Comparison of ENCODE assay signal across 8 mouse cellular contexts in genomic region chrX:7947900-7948492, GRCm38 (mm10). TPM values are rescaled to one million over a fixed set of nuclear protein-coding genes. Genes with fewer than 3 reads are reported as not detected.
DNase-seq lines count a peak whose midpoint lies in the region; ATAC-seq and TF ChIP-seq lines count a peak whose summit lies in the region.

No protein-coding gene starts in this region.

- peak overlapping the region; percentile 47 for H3K4me2 ChIP-seq in kidney, embryonic 14.5 days (replicated peaks; ENCODE audit: low read depth, low read length)
- H3K4me2 ChIP-seq in limb, embryonic 15.5 days = peak overlapping the region; percentile 53

- no peak for TF ChIP-seq POLR2A in bone marrow macrophage, adult 2 months (IDR thresholded peaks at IDR 0.05; ENCODE audit: borderline replicate concordance, low read depth, low read length)
- TF ChIP-seq POLR2A in embryonic fibroblast, embryonic 13.5 days (IDR thresholded peaks at IDR 0.05; ENCODE audit: low read depth, low read length) = peak; percentile 58

- no peak for TF ChIP-seq CTCF in bone marrow macrophage, adult 2 months (IDR thresholded peaks at IDR 0.05; ENCODE audit: low read depth, low read length)
- TF ChIP-seq CTCF in embryonic fibroblast, embryonic 13.5 days (IDR thresholded peaks at IDR 0.05; ENCODE audit: borderline replicate concordance, insufficient read depth, low read length) = no peak

- no peaks in the 10 kb centered on the region for H3K27me3 ChIP-seq in kidney, embryonic 14.5 days (ENCODE audit: control insufficient read depth, insufficient read depth, low read length)
- no peaks in the 10 kb centered on the region for H3K27me3 ChIP-seq in limb, embryonic 15.5 days

- no peaks in the 10 kb centered on the region for H3K36me3 ChIP-seq in kidney, embryonic 14.5 days (ENCODE audit: control insufficient read depth, insufficient read depth, low read length)
- no peaks in the 10 kb centered on the region for H3K36me3 ChIP-seq in limb, embryonic 15.5 days

- peak; percentile 97 for DNase-seq in 416B (ENCODE audit: low read depth)
- peak; percentile 94 to 96 for DNase-seq in heart, adult 9 months (ENCODE audit: low spot score in 2 of 2)
- peak; percentile 80 to 85 for DNase-seq in monocyte, adult 2 months (ENCODE audit: low read depth in 1 of 2, low spot score in 2 of 2)
- DNase-seq in spleen, postnatal 36 days (ENCODE audit: low spot score in 2 of 2) = peak; percentile 86 to 90

- peaks cover 4% of the 10 kb centered on the region for H3K4me1 ChIP-seq in bone marrow macrophage, adult 2 months (ENCODE audit: control insufficient read depth, insufficient read depth, low read length)
- no peaks in the 10 kb centered on the region for H3K4me1 ChIP-seq in embryonic fibroblast, embryonic 13.5 days (ENCODE audit: control insufficient read depth, insufficient read depth, low read length)
- H3K4me1 ChIP-seq in kidney, embryonic 14.5 days (ENCODE audit: control insufficient read depth, insufficient read depth, low read length) = no peaks in the 10 kb centered on the region
- H3K4me1 ChIP-seq in limb, embryonic 15.5 days = no peaks in the 10 kb centered on the region

- H3K9me3 ChIP-seq in kidney, embryonic 14.5 days (ENCODE audit: control insufficient read depth, low read length) = no peaks in the 10 kb centered on the region
- H3K9me3 ChIP-seq in limb, embryonic 15.5 days = no peaks in the 10 kb centered on the region

- H3K9ac ChIP-seq in kidney, embryonic 14.5 days (ENCODE audit: low read depth, low read length) = peak overlapping the region; percentile 58
- no peak overlapping the region for H3K9ac ChIP-seq in limb, embryonic 15.5 days

- peak overlapping the region; percentile 61 for H3K4me3 ChIP-seq in bone marrow macrophage, adult 2 months (ENCODE audit: insufficient read depth, low read length)
- peak overlapping the region; percentile 34 for H3K4me3 ChIP-seq in embryonic fibroblast, embryonic 13.5 days (ENCODE audit: insufficient read depth, low read length)
- H3K4me3 ChIP-seq in kidney, embryonic 14.5 days (ENCODE audit: low read length) = peak overlapping the region; percentile 49
- H3K4me3 ChIP-seq in limb, embryonic 15.5 days = peak overlapping the region; percentile 47

- peak overlapping the region; percentile 32; the same call in 1 of the 2 replicates for H3K27ac ChIP-seq in bone marrow macrophage, adult 2 months (ENCODE audit: insufficient read depth, low read depth, low read length)
- H3K27ac ChIP-seq in embryonic fibroblast, embryonic 13.5 days (ENCODE audit: insufficient read depth, low read length) = 0 out of 2 replicates have a peak overlapping the region, but pooled peaks have one; percentile 9
- no peak overlapping the region for H3K27ac ChIP-seq in kidney, embryonic 14.5 days (ENCODE audit: low read depth, low read length)
- H3K27ac ChIP-seq in limb, embryonic 15.5 days = peak overlapping the region; percentile 61

- 19% methylated on average over 38 of the region's 38 CpGs for WGBS in kidney, embryonic 14.5 days
- WGBS in limb, embryonic 15.5 days = 18% methylated on average over 38 of the region's 38 CpGs

- peak; percentile 98 for ATAC-seq in kidney, embryonic 14.5 days (ENCODE audit: low FRiP score, low TSS enrichment)
- peak; percentile 98; the same call in 1 of the 2 replicates for ATAC-seq in limb, embryonic 15.5 days (ENCODE audit: insufficient number of reproducible peaks, low FRiP score, low TSS enrichment, low read depth)

RNA-seq across cellular contexts. Expression of gene Hdac6, which starts 0.3 kb away (rescaled TPM):
- 16.0 and 16.9 TPM in 2 replicates for polyA plus RNA-seq in bone marrow macrophage, adult 2 months (2012; ENCODE audit: insufficient read depth, insufficient read length, missing spikeins)
- polyA plus RNA-seq in embryonic fibroblast, embryonic 13.5 days (2011; ENCODE audit: insufficient read length, low read depth, missing spikeins) = 21.2 and 27.6 TPM in 2 replicates
- polyA plus RNA-seq in kidney, embryonic 14.5 days (2014; fragmentation: Nextera tagmentation; extraction: Ambion mirVana) = 28.7 and 51.3 TPM in 2 replicates
- polyA plus RNA-seq in limb, embryonic 15.5 days (2015; fragmentation: Nextera tagmentation; extraction: Ambion mirVana) = 25.3 and 27.0 TPM in 2 replicates

RNA-seq across cellular contexts. Expression of gene Eras, which starts 19.6 kb away (rescaled TPM):
- not detected in 2 replicates for polyA plus RNA-seq in bone marrow macrophage, adult 2 months (2012; ENCODE audit: insufficient read depth, insufficient read length, missing spikeins)
- polyA plus RNA-seq in embryonic fibroblast, embryonic 13.5 days (2011; ENCODE audit: insufficient read length, low read depth, missing spikeins) = not detected in 2 replicates
- polyA plus RNA-seq in kidney, embryonic 14.5 days (2014; fragmentation: Nextera tagmentation; extraction: Ambion mirVana) = not detected in 2 replicates
- not detected in 2 replicates for polyA plus RNA-seq in limb, embryonic 15.5 days (2015; fragmentation: Nextera tagmentation; extraction: Ambion mirVana)

RNA-seq across cellular contexts. Expression of gene Pcsk1n, which starts 28.4 kb away (rescaled TPM):
- not detected in 2 replicates for polyA plus RNA-seq in bone marrow macrophage, adult 2 months (2012; ENCODE audit: insufficient read depth, insufficient read length, missing spikeins)
- not detected in 2 replicates for polyA plus RNA-seq in embryonic fibroblast, embryonic 13.5 days (2011; ENCODE audit: insufficient read length, low read depth, missing spikeins)
- polyA plus RNA-seq in kidney, embryonic 14.5 days (2014; fragmentation: Nextera tagmentation; extraction: Ambion mirVana) = 0.09 and 0.14 TPM in 2 replicates
- 0.63 and 1.2 TPM in 2 replicates for polyA plus RNA-seq in limb, embryonic 15.5 days (2015; fragmentation: Nextera tagmentation; extraction: Ambion mirVana)

RNA-seq across cellular contexts. Expression of gene Gata1, which starts 29.9 kb away (rescaled TPM):
- polyA plus RNA-seq in bone marrow macrophage, adult 2 months (2012; ENCODE audit: insufficient read depth, insufficient read length, missing spikeins) = not detected in 2 replicates
- not detected in 2 replicates for polyA plus RNA-seq in embryonic fibroblast, embryonic 13.5 days (2011; ENCODE audit: insufficient read length, low read depth, missing spikeins)
- polyA plus RNA-seq in kidney, embryonic 14.5 days (2014; fragmentation: Nextera tagmentation; extraction: Ambion mirVana) = 0.49 and 0.53 TPM in 2 replicates
- polyA plus RNA-seq in limb, embryonic 15.5 days (2015; fragmentation: Nextera tagmentation; extraction: Ambion mirVana) = 2.1 and 2.9 TPM in 2 replicates

RNA-seq across cellular contexts. Expression of gene Gm10490, which starts 38.7 kb away (rescaled TPM):
- polyA plus RNA-seq in bone marrow macrophage, adult 2 months (2012; ENCODE audit: insufficient read depth, insufficient read length, missing spikeins) = not detected in 2 replicates
- polyA plus RNA-seq in embryonic fibroblast, embryonic 13.5 days (2011; ENCODE audit: insufficient read length, low read depth, missing spikeins) = not detected in 2 replicates
- polyA plus RNA-seq in kidney, embryonic 14.5 days (2014; fragmentation: Nextera tagmentation; extraction: Ambion mirVana) = not detected in 2 replicates
- not detected in 2 replicates for polyA plus RNA-seq in limb, embryonic 15.5 days (2015; fragmentation: Nextera tagmentation; extraction: Ambion mirVana)
